Mouse (Mus musculus) heart, adult 11 months (tissue): ENCODE data around the gene Clhc1.
A peak's percentile ranks its signal among the peaks of the same experiment; 100 is the strongest.

Experiments
- DNase-seq: peaks from one replicate; pipeline ENCODE4 v3.0.0; 2022

Clhc1 gene

DNA sequence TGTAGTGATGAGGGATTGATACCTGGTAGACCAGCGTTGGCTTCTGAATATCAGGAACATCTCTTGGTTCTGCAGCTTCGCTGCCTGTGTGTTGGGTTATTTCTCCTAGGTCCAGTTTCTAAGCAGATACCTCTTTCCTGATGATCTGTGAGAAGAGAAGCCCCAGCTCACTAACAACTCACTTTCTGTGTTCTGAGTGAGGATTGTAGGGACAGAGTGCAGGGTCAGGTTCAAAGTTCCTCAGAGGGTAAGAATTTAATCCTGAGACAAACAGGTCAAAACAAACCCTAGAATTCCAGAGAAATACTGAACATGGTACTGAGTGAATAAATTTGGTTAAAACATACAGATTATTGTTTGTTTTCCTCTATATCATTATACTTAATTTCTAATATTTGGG lies 15.7 kb downstream of the Clhc1 start:
- DNase-seq, result no peak

- no peak for DNase-seq
These were observed 23.8 kb downstream of the Clhc1 start for GRCm38 (mm10) chr11:29571536-29571935.

DNA sequence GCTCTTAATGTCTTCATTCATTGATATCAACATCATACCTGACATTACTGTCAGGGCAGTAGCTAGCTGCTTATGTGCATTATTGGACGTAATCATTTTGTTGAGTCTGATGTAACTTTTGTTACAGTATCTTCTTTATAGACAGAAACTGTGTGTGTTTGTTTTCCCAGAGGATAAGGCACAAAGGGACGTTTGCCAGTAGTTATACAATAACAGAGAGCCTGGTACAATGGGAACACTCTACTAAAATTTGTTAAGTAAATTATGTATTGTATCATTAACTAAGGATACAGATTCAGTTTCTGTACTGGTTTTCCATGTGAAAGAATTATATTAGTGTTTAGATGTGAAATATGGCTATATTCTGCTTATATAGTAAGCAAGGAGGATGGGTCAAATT lies 24.9 kb downstream of the Clhc1 start:
- no peak for DNase-seq

GRCm38 (mm10) chr11:29579610-29580009 lies 31.9 kb downstream of the Clhc1 start:
- DNase-seq, result no peak

DNA sequence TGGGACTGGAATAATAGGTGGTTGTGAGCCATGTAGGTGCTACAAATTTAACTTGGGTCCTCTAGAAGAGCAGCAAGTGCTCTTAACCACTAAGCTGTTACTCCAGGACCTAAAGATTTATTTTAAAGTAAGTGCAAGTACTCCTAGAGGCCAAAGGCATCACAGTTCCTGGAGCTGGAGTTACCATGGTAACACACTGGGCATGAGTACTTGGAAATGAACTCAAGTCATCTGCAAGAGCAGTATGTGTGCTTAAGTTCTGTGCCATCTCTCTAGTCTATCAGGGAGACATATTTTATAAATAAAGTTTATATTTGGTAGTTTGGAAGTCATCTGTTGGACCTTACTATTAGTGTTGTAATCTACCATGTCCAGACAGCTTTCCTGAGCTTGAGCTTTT lies 47.5 kb downstream of the Clhc1 start:
- no peak for DNase-seq

DNA sequence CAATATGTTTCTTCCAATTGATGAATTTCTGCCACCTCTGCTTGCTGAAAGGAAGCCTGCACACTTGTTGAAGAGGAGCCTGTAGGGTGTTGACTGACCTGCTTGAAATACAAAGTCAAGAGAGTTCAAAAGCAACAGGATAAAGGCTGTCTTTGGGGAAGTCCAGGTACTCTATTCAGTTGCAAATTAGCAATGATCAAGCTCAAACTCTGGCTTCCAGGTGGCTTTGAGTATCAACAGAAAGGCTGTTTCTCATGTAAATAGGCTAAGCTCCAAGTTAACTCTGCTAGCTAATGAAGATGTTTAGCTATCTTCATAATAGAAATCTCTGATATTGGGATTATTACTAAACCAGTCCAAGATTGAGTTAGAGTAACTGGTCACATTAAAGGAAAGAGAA lies 49.4 kb downstream of the Clhc1 start:
- no peak for DNase-seq

GRCm38 (mm10) chr11:29599000-29599399 lies 51.2 kb downstream of the Clhc1 start:
- no peak for DNase-seq

GRCm38 (mm10) chr11:29603581-29603980 lies 55.8 kb downstream of the Clhc1 start:
- DNase-seq, result no peak

- peak; percentile 64 for DNase-seq
These were observed 59.8 kb downstream of the Clhc1 start for GRCm38 (mm10) chr11:29607465-29607990.

DNA sequence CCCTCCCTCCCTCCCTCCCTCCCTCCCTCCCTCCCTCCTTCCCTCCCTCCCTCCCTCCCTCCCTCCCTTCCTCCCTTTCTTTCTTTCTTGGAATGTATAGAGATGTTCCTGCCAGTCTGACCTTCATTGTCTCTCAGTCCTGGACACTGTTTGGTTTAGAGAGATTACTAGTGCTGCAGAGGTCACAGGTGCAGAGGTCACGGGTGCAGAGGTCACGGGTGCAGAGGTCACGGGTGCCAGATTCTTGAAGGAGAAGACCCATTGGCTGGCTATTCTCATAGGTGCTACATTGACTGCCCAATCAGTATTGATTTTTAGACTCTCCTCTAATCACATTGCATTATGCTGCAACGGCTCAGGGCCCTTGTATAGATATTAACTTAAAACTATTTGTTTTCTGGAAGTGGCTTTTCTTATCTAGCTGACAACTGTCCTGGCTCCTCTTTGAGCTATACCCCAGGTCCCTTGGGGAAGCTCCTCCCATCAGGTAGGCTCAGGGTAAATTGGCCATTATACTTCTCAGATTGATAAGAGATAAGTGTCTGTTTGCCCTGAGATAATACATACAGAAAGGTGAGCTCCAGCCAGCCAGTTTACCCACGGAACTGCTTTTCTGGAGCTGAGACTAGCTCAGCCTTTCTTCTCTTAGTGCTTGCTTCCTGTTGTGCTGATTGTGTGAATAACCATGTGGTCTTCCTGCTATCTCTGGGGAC lies 62.2 kb downstream of the Clhc1 start:
- peak; percentile 60 for DNase-seq

DNA sequence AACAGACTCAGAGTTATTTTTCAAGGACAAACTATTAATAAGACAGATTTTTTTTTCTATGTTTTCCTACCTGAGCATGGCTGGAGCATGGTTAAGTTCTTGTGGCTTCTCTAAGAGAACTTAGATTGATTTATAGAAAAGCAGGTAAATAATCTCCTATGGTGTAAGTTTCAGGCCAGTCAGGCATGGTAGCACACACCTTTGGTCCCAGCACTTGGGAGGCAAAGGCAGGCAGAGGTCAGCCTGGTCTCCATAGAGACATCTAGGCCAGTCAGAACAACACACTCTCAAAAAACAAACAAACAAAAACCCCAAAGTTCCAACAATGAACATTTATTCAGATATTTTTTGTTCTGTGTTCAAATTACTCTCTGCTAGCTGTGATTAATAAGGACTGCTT lies 64.3 kb downstream of the Clhc1 start:
- peak; percentile 6 for DNase-seq

- DNase-seq, result peak; percentile 77
These were observed 65.5 kb downstream of the Clhc1 start for GRCm38 (mm10) chr11:29613185-29613735.

- DNase-seq, result peak; percentile 72
These were observed 66.6 kb downstream of the Clhc1 start for GRCm38 (mm10) chr11:29614217-29614924.

DNA sequence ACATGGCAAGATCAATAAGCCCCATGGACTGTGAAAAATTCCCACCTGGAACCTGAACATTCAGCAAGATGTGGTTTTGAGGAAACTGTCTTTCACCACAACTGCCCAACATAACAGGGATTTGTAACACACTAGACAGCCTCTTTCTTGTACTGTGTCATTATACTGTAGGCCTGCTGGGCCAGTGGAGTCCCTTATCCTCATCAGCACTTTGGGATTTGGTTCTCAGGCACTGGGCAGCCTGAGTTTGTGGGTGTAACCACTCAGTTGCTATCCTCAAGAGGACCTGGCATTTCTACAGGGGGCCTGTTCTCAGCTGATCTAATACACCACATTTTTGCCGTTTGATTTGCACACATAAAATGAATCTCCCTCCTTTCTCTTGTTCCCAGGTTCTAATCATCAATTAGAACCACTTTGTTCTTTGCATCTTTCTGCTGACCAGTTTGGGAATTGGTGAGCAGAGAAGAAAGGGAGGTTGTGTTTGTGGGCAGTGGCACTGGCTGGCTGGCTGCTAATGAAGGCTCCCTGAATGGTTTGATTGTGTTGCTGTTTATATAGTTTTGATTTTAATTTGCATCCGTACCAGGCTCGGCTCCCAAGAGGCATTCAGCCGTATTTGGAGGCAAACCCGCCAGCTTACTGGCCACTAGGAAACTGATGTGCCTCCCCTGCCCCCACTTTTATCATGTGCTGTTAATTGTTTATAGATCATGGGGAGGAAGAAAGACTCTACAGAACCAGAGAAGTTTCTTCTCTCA lies 74.5 kb downstream of the Clhc1 start:
- peak; percentile 68 for DNase-seq

- peak; percentile 44 for DNase-seq
These were observed 75.6 kb downstream of the Clhc1 start for GRCm38 (mm10) chr11:29623327-29623726.

DNA sequence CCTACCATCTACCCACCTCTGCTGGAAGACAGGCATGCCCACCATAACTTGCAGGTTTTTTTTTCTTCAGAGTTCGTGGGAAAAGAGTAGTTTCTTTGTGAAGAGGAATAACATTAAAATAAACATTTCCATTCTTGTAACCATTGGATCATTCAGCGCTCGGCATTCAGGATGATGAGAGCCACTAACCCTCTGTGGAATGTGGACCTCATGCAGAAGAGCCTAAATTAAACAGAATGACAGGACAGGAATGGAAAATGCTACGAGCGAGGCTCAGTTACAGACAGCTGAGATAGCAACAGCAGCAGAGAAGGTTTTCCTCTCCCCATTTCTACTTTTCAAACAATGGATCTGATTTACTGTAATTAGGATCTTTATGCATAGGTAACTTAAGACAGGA lies 78.8 kb downstream of the Clhc1 start:
- peak; percentile 56 for DNase-seq

- DNase-seq, result peak; percentile 61
These were observed 80.0 kb downstream of the Clhc1 start for GRCm38 (mm10) chr11:29627706-29628105.
